Mouse (Mus musculus) MEL (cell line): ENCODE measurements around the gene Aoah. TPM values are rescaled to one million over a fixed set of nuclear protein-coding genes. Genes with fewer than 3 reads are reported as not detected.

Source experiments
- DNase-seq: peaks from one replicate; pipeline ENCODE4 v3.0.0; 2011; ENCODE audit warnings: low read depth, low spot score
- H3K27ac ChIP-seq: 2 replicates; pipeline ENCODE4 v1.5.1; 2012; ENCODE audit warnings: low read depth, mild to moderate bottlenecking, control low read depth, low read length, moderate library complexity; ENCODE audit not compliant: control insufficient read depth
- H3K27me3 ChIP-seq, 2 experiments: fragments of 150-350 bp in 1 of 2; sonication (generic) in 1 of 2; 2 replicates each; pipeline ENCODE4 v1.6.1; 2012; ENCODE audit warnings: low read length in 2 of 2, mild to moderate bottlenecking in 2 of 2, improper control_type of control experiment in 1 of 2, moderate library complexity in 1 of 2; ENCODE audit not compliant: insufficient read depth in 2 of 2, control insufficient read depth in 1 of 2
- H3K36me3 ChIP-seq, 2 experiments: 2 replicates each; pipeline ENCODE4 v1.6.1; 2012 to 2014; ENCODE audit warnings: low read length in 2 of 2, improper control_type of control experiment in 1 of 2, inconsistent platforms in 1 of 2, mild to moderate bottlenecking in 1 of 2; ENCODE audit not compliant: insufficient read depth in 2 of 2, control insufficient read depth in 1 of 2
- H3K4me1 ChIP-seq, 2 experiments: fragments of 150-350 bp in 1 of 2; sonication (generic) in 1 of 2; 2 replicates each; pipeline ENCODE4 v1.6.1; 2012; ENCODE audit warnings: low read length in 2 of 2, improper control_type of control experiment in 1 of 2, mild to moderate bottlenecking in 1 of 2; ENCODE audit not compliant: insufficient read depth in 2 of 2, control insufficient read depth in 1 of 2
- H3K4me3 ChIP-seq, 2 experiments: fragments of 150-350 bp in 1 of 2; sonication (generic) in 1 of 2; 2 replicates each; pipeline ENCODE4 v1.5.1; 2012; ENCODE audit warnings: low read depth in 2 of 2, low read length in 2 of 2, mild to moderate bottlenecking in 2 of 2, moderate library complexity in 2 of 2, control low read depth in 1 of 2, improper control_type of control experiment in 1 of 2; ENCODE audit not compliant: control insufficient read depth in 1 of 2, insufficient read depth in 1 of 2
- H3K79me2 ChIP-seq: 2 replicates; pipeline ENCODE4 v1.6.1; 2012; ENCODE audit warnings: mild to moderate bottlenecking, low read length, moderate library complexity; ENCODE audit not compliant: control insufficient read depth, poor library complexity, insufficient read depth
- H3K9ac ChIP-seq: 2 replicates; pipeline ENCODE4 v1.6.1; 2012; ENCODE audit warnings: low read depth, mild to moderate bottlenecking, control low read depth, low read length, moderate library complexity; ENCODE audit not compliant: control insufficient read depth, poor library complexity, severe bottlenecking
- H3K9me3 ChIP-seq: fragments of 150-350 bp; sonication (generic); replicated peaks from 2 replicates; pipeline ENCODE4 v1.6.1; 2012; ENCODE audit warnings: mild to moderate bottlenecking, low read length, improper control_type of control experiment, moderate library complexity; ENCODE audit not compliant: insufficient read depth
- CHD2 ChIP-seq: IDR thresholded peaks from 2 replicates; pipeline ENCODE4 v1.6.1; 2011; ENCODE audit warnings: low read length, improper control_type of control experiment
- CTCF ChIP-seq, 3 experiments: IDR thresholded peaks in 2 of 3; conservative IDR thresholded peaks in 1 of 3; 2 replicates each; pipeline ENCODE4 v1.5.1; 2011 to 2012; ENCODE audit warnings: low read length in 3 of 3, low read depth in 2 of 3, mild to moderate bottlenecking in 2 of 3, improper control_type of control experiment in 1 of 3, inconsistent platforms in 1 of 3, mixed read lengths in 1 of 3, moderate library complexity in 1 of 3; ENCODE audit not compliant: control insufficient read depth in 1 of 3, insufficient read depth in 1 of 3, poor library complexity in 1 of 3, severe bottlenecking in 1 of 3
- E2F4 ChIP-seq: IDR thresholded peaks from 2 replicates; pipeline ENCODE4 v1.6.1; 2011; ENCODE audit warnings: low read depth, low read length, improper control_type of control experiment, borderline replicate concordance
- ELF1 ChIP-seq: IDR thresholded peaks from 2 replicates; pipeline ENCODE4 v1.6.1; 2014; ENCODE audit warnings: low read depth, mild to moderate bottlenecking, inconsistent platforms, low read length, improper control_type of control experiment, moderate library complexity
- EP300 ChIP-seq, 2 experiments: IDR thresholded peaks; 2 replicates each; pipeline ENCODE4 v1.6.1; 2011; ENCODE audit warnings: improper control_type of control experiment in 2 of 2, low read length in 2 of 2, low read depth in 1 of 2, mild to moderate bottlenecking in 1 of 2
- ETS1 ChIP-seq: IDR thresholded peaks from 2 replicates; pipeline ENCODE4 v1.6.1; 2012; ENCODE audit warnings: low read depth, mild to moderate bottlenecking, inconsistent platforms, low read length, improper control_type of control experiment, moderate library complexity
- HCFC1 ChIP-seq: IDR thresholded peaks from 2 replicates; pipeline ENCODE4 v1.6.1; 2012; ENCODE audit warnings: low read depth, mild to moderate bottlenecking, inconsistent platforms, low read length, improper control_type of control experiment, moderate library complexity
- KAT2A ChIP-seq: conservative IDR thresholded peaks from 2 replicates; pipeline ENCODE4 v1.6.1; 2012; ENCODE audit warnings: low read depth, low read length, improper control_type of control experiment, inconsistent platforms
- MEF2A ChIP-seq: IDR thresholded peaks from 2 replicates; pipeline ENCODE4 v1.6.1; 2014; ENCODE audit warnings: low read depth, mild to moderate bottlenecking, inconsistent platforms, low read length, improper control_type of control experiment; ENCODE audit not compliant: poor library complexity, insufficient replicate concordance, severe bottlenecking; ENCODE audit errors: extremely low read depth
- MXI1 ChIP-seq: IDR thresholded peaks from 2 replicates; pipeline ENCODE4 v1.6.1; 2011; ENCODE audit warnings: mild to moderate bottlenecking, low read depth, low read length, improper control_type of control experiment
- MYB ChIP-seq: IDR thresholded peaks from 2 replicates; pipeline ENCODE4 v1.6.1; 2011; ENCODE audit warnings: mild to moderate bottlenecking, low read depth, low read length, improper control_type of control experiment
- MYC ChIP-seq: IDR thresholded peaks from 2 replicates; pipeline ENCODE4 v1.6.1; 2011; ENCODE audit warnings: low read depth, mild to moderate bottlenecking, low read length, improper control_type of control experiment, moderate library complexity
- NRF1 ChIP-seq: IDR thresholded peaks from 2 replicates; pipeline ENCODE4 v1.6.1; 2014; ENCODE audit warnings: low read depth, mild to moderate bottlenecking, inconsistent platforms, low read length, improper control_type of control experiment, moderate library complexity; ENCODE audit not compliant: poor library complexity, insufficient read depth, severe bottlenecking
- POLR2AphosphoS5 ChIP-seq: IDR thresholded peaks from 2 replicates; pipeline ENCODE4 v1.6.1; 2012; ENCODE audit warnings: low read depth, borderline replicate concordance, mild to moderate bottlenecking, inconsistent platforms, low read length, moderate library complexity, mixed read lengths
- SIN3A ChIP-seq: IDR thresholded peaks from 2 replicates; pipeline ENCODE4 v1.6.1; 2012; ENCODE audit warnings: low read length, improper control_type of control experiment, inconsistent platforms
- TBP ChIP-seq: IDR thresholded peaks from 2 replicates; pipeline ENCODE4 v1.8.0; 2011; ENCODE audit warnings: low read depth, low read length, improper control_type of control experiment
- UBTF ChIP-seq: IDR thresholded peaks from 2 replicates; pipeline ENCODE4 v1.6.1; 2012; ENCODE audit warnings: low read depth, mild to moderate bottlenecking, inconsistent platforms, low read length, improper control_type of control experiment, moderate library complexity, borderline replicate concordance; ENCODE audit not compliant: insufficient read depth
- USF1 ChIP-seq: IDR thresholded peaks from 2 replicates; pipeline ENCODE4 v1.6.1; 2014; ENCODE audit warnings: low read depth, mild to moderate bottlenecking, inconsistent platforms, low read length, improper control_type of control experiment, moderate library complexity
- ZNF384 ChIP-seq: IDR thresholded peaks from 2 replicates; pipeline ENCODE4 v1.6.1; 2012; ENCODE audit warnings: low read depth, mild to moderate bottlenecking, inconsistent platforms, low read length, improper control_type of control experiment
- polyA plus RNA-seq, 2 experiments: library from polyadenylated mRNA; stranded (reverse) in 1 of 2; unstranded in 1 of 2; fragments of >175 nt in 1 of 2; fragments of >200 nt in 1 of 2; gene quantifications; 2 replicates each; pipeline versions ENCODE4 v1.2.1 to v1.2.4; 2012; ENCODE audit warnings: low replicate concordance in 2 of 2, low read depth in 1 of 2; ENCODE audit not compliant: insufficient read length in 2 of 2, insufficient read depth in 1 of 2, missing spikeins in 1 of 2
- total RNA-seq: library from RNA; depleted of rRNA; stranded (reverse); fragments of 300-350 nt; gene quantifications from 2 replicates; pipeline ENCODE4 v1.2.3, GENCODE M21; 2012

Aoah gene
- total and polyA plus RNA-seq, 3 experiments, result not detected

DNA sequence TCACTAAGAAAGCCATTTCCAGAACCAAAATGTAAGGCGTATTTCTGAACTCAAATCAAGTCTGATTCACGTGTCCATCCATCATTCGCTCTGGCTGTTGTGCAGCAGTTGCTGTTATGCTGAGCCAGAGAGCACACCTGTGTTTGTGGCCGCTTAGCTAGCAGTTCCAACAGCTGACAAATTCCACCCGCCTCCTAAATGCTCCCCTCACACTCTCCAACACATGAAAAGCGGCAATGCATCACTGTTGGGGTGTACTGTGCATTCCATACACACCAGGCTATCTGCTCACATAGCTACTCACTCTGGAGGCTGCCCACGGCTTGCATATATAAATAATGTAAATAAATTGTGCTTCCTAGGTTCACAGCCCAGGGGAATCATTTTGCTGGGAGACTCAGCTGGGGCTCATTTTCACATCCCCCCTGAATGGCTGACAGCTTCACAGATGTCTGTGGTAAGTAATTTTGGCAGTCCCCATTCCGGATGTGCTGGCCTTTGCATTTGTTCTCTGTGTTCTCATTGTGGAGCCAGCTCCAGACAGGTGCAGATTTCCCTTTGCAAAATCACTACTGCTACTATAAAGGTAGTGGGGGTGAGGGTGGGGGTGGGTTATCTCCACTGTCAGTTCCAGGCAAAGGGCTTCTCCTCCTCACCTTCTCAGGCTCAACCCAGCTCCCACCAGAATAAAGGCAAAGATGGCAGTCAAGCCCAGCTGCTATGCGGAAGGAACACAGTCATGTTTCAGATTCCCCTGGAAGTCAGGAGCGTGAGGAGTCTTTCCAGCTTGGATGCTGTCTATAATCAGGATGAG, 123.0 kb downstream of the Aoah start:
- no peaks in the 10 kb centered on the region for H3K4me1 ChIP-seq
- no peak for DNase-seq
- no peaks in the 10 kb centered on the region for H3K79me2 ChIP-seq
- H3K36me3 ChIP-seq, result no peaks in the 10 kb centered on the region
- no peak overlapping the region for H3K27ac ChIP-seq
- H3K27me3 ChIP-seq, result no peaks in the 10 kb centered on the region
- H3K9ac ChIP-seq, result no peak overlapping the region
- H3K9me3 ChIP-seq, result no peaks in the 10 kb centered on the region
- H3K4me3 ChIP-seq, result no peak overlapping the region
- TF ChIP-seq SIN3A (no peak), UBTF (no peak), KAT2A (no peak), TBP (no peak)

DNA sequence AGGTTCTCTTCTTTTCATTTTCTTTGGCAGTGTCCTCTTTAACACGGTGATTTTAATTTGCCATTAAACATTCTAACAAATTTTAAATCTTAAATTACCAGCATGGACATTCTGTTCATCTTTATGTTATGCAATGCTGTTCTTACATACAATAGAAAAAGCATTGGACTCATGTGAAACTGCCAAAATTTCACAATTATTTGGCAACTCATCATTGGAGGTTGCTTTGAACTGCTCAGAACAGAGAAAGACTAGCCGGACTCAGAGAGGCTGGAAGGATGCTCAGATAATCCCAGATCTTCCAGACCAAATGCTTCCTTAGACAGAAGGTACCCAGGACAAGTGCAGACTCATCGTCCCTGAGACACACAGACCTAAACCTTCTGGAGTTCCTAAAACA, 126.5 kb downstream of the Aoah start:
- H3K9ac ChIP-seq, result no peak overlapping the region
- no peak for TF ChIP-seq MYB
- no peak for TF ChIP-seq E2F4
- no peak for TF ChIP-seq CHD2
- no peak for TF ChIP-seq USF1
- no peak for TF ChIP-seq UBTF
- TF ChIP-seq MEF2A, result no peak
- TF ChIP-seq POLR2AphosphoS5, result no peak
- TF ChIP-seq ETS1, result no peak
- TF ChIP-seq ZNF384, result no peak
- no peak for TF ChIP-seq CTCF (IDR thresholded peaks at IDR 0.05 in 2 of 3, conservative IDR thresholded peaks at IDR 0.05 in 1 of 3; ENCODE audit: control insufficient read depth in 1 of 3, insufficient read depth in 1 of 3, low read depth in 2 of 3, low read length in 3 of 3, poor library complexity in 1 of 3, severe bottlenecking in 1 of 3)
- TF ChIP-seq NRF1, result no peak
- TF ChIP-seq MYC, result no peak
- no peak for TF ChIP-seq KAT2A
- no peak for TF ChIP-seq MXI1
- TF ChIP-seq ELF1, result no peak
- no peak for TF ChIP-seq HCFC1
- TF ChIP-seq EP300 (IDR thresholded peaks at IDR 0.05; ENCODE audit: low read depth in 1 of 2, low read length in 2 of 2), result no peak
- TF ChIP-seq, all 39 proteins: peak for 0
- Histone ChIP-seq H3K4me1 (no peaks in the 10 kb centered on the region), H3K79me2 (no peaks in the 10 kb centered on the region), H3K27me3 (no peaks in the 10 kb centered on the region), H3K36me3 (no peaks in the 10 kb centered on the region), H3K4me3 (no peak overlapping the region), H3K9me3 (no peaks in the 10 kb centered on the region), H3K27ac (no peak overlapping the region)
- no peak for DNase-seq
